8 mouse cellular contexts compared by ENCODE assay signal in the genomic region with DNA sequence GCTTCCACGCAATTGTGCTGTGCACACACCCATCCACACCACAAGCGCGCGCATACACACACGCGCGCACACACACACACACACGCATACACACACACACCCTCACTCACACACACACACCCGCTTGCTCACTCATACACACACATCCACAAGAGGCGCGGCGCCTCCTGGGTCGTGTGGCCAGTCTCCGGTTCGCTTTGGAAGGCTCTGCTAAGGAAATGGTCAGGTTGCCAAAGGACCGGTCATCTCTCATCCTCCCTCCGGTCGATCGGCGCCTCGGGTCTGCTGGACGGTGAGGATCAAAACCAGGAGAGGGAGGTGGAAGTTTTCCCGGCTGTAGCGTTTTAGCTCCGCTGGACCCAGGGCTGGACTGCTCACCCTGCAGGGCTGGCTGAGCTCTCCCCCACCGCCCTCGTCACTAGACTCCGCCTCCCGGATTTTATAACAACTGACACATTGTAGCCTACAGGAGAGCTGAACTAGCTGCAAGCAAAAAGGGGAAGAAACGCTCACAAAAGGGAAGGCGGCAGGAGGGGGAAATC. TPM values are rescaled to one million over a fixed set of nuclear protein-coding genes. Genes with fewer than 3 reads are reported as not detected.
DNase-seq lines count a peak whose midpoint lies in the region; ATAC-seq and TF ChIP-seq lines count a peak whose summit lies in the region.

A gene (minus strand): TSS at position 372 of the 542 bp plus-strand sequence.

- H3K9me3 ChIP-seq in hindbrain, postnatal 0 days (ENCODE audit: low read length) = no peaks in the 10 kb centered on the region

- peaks cover 22% of the 10 kb centered on the region for H3K4me1 ChIP-seq in hindbrain, postnatal 0 days (ENCODE audit: insufficient read depth, low read length)

- intact Hi-C loops in gastrocnemius, adult 2 months (cut with DNase I) = no loop called here
- intact Hi-C loops in left cerebral cortex, adult 2 months (cut with DNase I) = loop anchor here (2.0 to 5.0 kb wide), 7 partner anchors 22 to 220 kb away; no protein-coding TSS in a partner anchor

- WGBS in hindbrain, postnatal 0 days = under 1% methylated on average over 31 of the region's 31 CpGs
- WGBS in macrophage (ENCODE audit: missing documents) = under 1% methylated on average over 30 of the region's 31 CpGs

- ATAC-seq in hindbrain, postnatal 0 days = peak; percentile 93

- peak; percentile 66 for DNase-seq in ZHBTc4 (ENCODE audit: low read depth, low spot score)
- DNase-seq in cerebellum, postnatal 25 days = peak; percentile 89 to 90
- peak; percentile 78 for DNase-seq in gastrocnemius, adult 2 months
- peak; percentile 94 for DNase-seq in hindbrain, postnatal 0 days (ENCODE audit: low spot score)
- peak; percentile 82 to 83 for DNase-seq in left cerebral cortex, adult 2 months (ENCODE audit: extremely low spot score in 1 of 2, low spot score in 2 of 2)
- DNase-seq in right cerebral cortex, adult 18-20 months = peak; percentile 93
- peak; percentile 65 for DNase-seq in urinary bladder, postnatal 25 days (ENCODE audit: low spot score)

- H3K4me2 ChIP-seq in hindbrain, postnatal 0 days (ENCODE audit: low read depth, low read length) = peak within 1 kb of the TSS; percentile 83

- peak within 1 kb of the TSS; percentile 81 for H3K27ac ChIP-seq in gastrocnemius, adult 2 months
- peak within 1 kb of the TSS; percentile 90 for H3K27ac ChIP-seq in hindbrain, postnatal 0 days
- H3K27ac ChIP-seq in left cerebral cortex, adult 2 months = peak within 1 kb of the TSS; percentile 95
- H3K27ac ChIP-seq in macrophage = peak within 1 kb of the TSS; percentile 49

- no peaks in the 10 kb centered on the region for H3K36me3 ChIP-seq in hindbrain, postnatal 0 days (ENCODE audit: insufficient read depth, low read length)
- no peaks in the 10 kb centered on the region for H3K36me3 ChIP-seq in macrophage (ENCODE audit: inconsistent target)

- no peaks in the 10 kb centered on the region for H3K27me3 ChIP-seq in hindbrain, postnatal 0 days (ENCODE audit: insufficient read depth, low read length)

- peak within 1 kb of the TSS; percentile 82 for H3K4me3 ChIP-seq in gastrocnemius, adult 2 months
- H3K4me3 ChIP-seq in hindbrain, postnatal 0 days (ENCODE audit: low read length) = peak within 1 kb of the TSS; percentile 69
- H3K4me3 ChIP-seq in left cerebral cortex, adult 2 months = peak within 1 kb of the TSS; percentile 72
- peak within 1 kb of the TSS; percentile 69 for H3K4me3 ChIP-seq in macrophage (ENCODE audit: inconsistent target)

- H3K79me2 ChIP-seq in macrophage (ENCODE audit: inconsistent target) = no peaks in the 10 kb centered on the region

- TF ChIP-seq CTCF in gastrocnemius, adult 2 months (IDR thresholded peaks at IDR 0.05) = no peak
- TF ChIP-seq CTCF in hindbrain, postnatal 0 days (IDR thresholded peaks at IDR 0.05; ENCODE audit: low read depth) = no peak; the same call in 1 of the 2 replicates
- peak; percentile 26 for TF ChIP-seq CTCF in left cerebral cortex, adult 2 months (IDR thresholded peaks at IDR 0.05)

- H3K9ac ChIP-seq in hindbrain, postnatal 0 days (replicated peaks; ENCODE audit: low read length) = peak within 1 kb of the TSS; percentile 78

RNA-seq across cellular contexts. Expression of the gene that starts here (rescaled TPM):
- 1 to 10 TPM in 1 of 2 experiments, under 1 TPM in 1; 0.51 to 2.0 TPM for total RNA-seq in gastrocnemius, adult 2 months (2021)
- 49.4 and 55.8 TPM in 2 replicates for total RNA-seq in hindbrain, postnatal 0 days (2014; rRNA removed)
- polyA plus RNA-seq in hindbrain, postnatal 0 days (2015; fragmentation: Nextera tagmentation; extraction: Ambion mirVana) = 20.6 and 23.7 TPM in 2 replicates
- 100 to 1,000 TPM; 232 to 236 TPM for total RNA-seq in left cerebral cortex, adult 2 months (2021)
- 10 to 100 TPM in 1 of 26 experiments, 1 to 10 TPM in 24, under 1 TPM in 1; 0.84 to 11.7 (median 5.5) TPM for total RNA-seq in macrophage (2018; cell fraction: chromatin; rRNA removed)
- 1 to 10 TPM in 3 of 26 experiments, under 1 TPM in 23; 0.47 to 1.4 (median 0.73) TPM for total RNA-seq in macrophage (2018; cell fraction: cytosol; rRNA removed)
- 1 to 10 TPM in 24 of 26 experiments, under 1 TPM in 2; 0.69 to 4.3 (median 2.6) TPM for total RNA-seq in macrophage (2018; cell fraction: nucleus; rRNA removed)
- 0.42 to 0.61 TPM (median 0.53 TPM) in 3 replicates for polyA plus RNA-seq in macrophage (2018)

Comparison
In these comparisons a context has a peak if more than half of its experiments do, and no peak if none do; other contexts are left out.
1. Peak in every context shown above with its lines: DNase-seq, ATAC-seq, H3K4me3 ChIP-seq and H3K27ac ChIP-seq.
2. RNA of the gene that starts here (total RNA-seq): 232 to 236 TPM in left cerebral cortex, adult 2 months and 49.4 to 55.8 TPM in hindbrain, postnatal 0 days; 0.51 to 2.0 TPM in gastrocnemius, adult 2 months; every median in the first group is over 10 times any median in the second.
3. RNA of the gene that starts here (polyA plus RNA-seq): 20.6 to 23.7 TPM in hindbrain, postnatal 0 days; 0.42 to 0.61 TPM in macrophage; every median in the first group is over 10 times any median in the second.